Mouse (Mus musculus): ENCODE results near the gene Sac3d1.
"Not testable (repeated sequence)": the region's sequence is repeated elsewhere in the genome, so short reads cannot be mapped to it uniquely, and the experiment has no call there.

GRCm38 (mm10) chr19:6133197-6133596, 14.7 kb upstream of the Sac3d1 start:
- not testable (repeated sequence) for TF ChIP-seq CTCF (IDR thresholded peaks at IDR 0.05; ENCODE audit: borderline replicate concordance, extremely low read depth, insufficient read depth, insufficient read length); POLR2A (IDR thresholded peaks at IDR 0.05; ENCODE audit: borderline replicate concordance, extremely low read depth, insufficient read depth, insufficient read length, poor library complexity, severe bottlenecking)

Data from brain, embryonic 14.5 days (tissue).